Mouse (Mus musculus): ENCODE data around the gene Tmem62. TPM values are rescaled to one million over a fixed set of nuclear protein-coding genes. Genes with fewer than 3 reads are reported as not detected.

Gene Tmem62
- total RNA-seq (2023): 29.9 TPM

DNA sequence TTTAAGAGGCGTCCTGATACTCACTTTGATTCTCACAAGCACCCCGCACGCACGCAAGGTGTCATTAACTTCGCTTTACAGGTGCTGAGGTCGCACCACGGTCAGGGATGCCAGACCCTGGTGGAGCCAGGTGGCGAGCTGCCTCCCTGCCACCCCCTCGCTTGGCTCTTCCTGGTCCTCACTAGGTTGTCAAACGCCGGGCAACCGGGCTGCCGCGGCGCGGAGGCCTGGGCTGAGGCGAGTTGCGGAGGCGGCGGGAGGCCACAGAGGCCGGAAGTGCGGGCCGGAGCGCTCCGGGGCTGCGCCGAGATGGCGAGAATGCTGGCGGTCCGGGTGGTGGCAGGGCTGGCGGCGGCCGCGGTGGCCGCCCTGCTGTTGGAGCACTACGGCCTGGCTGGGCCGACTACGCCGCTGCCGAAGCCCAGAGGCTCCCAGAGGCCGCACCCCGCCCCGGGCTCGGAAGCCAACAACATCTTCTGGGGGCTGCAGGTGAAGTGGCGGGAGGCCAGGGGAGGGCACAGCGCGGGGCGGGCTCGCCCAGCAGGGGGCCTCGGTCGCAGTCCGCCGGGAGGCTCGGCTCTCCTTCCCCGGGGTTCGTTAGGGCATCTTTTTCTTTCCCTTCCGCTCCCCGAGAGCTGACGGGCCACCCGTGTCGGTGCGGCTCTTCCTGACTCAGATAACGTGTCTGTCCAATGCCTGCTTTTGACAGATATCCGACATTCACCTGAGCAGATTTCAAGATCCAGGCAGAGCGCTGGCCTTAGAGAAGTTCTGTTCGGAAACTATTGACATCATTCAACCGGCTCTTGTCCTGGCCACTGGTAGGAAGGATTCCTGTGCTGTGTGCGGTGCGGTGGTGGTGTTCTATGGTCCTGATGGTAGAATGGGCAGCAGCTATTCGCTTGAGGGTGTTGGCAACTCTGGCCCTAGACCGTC, at the start of gene Tmem62:
Tmem62 (plus strand) TSS at position 28 of the 936 bp plus-strand sequence.

DNA sequence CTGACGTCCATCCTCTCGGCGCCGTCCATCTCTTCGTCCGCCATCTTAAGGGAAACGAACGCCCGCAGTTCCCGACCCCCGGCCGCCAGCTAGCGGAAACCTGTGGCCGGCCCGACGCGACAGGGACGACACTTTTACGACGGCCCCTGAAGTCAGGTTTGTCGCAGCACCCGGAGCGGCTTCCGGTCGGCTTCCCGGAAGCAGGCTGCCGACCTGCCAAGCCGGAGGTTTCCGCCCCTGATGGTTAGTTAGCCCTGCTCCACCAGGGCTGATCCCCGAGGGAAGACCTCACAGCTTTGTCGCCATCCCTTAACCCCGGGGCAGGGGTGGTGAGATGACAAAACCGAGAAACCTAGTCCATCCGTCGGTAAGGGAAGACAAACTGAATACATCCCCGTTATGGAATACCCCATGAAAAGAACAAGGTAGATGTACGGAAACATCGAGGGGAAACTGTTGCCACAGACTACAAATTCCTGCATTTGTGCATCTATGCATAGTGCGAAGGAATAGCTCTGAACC, 6.2 kb upstream of the Tmem62 start, which contains the start of gene Ubr1:
Ubr1 (minus strand) TSS at position 157 of the 522 bp plus-strand sequence.

GRCm38 (mm10) chr2:121007925-121008663, 31.3 kb downstream of the Tmem62 start, which contains the start of gene Ccndbp1:
TSS of gene Ccndbp1 (plus strand) at chr2:121008403.

GRCm38 (mm10) chr2:121036733-121037341, 60.0 kb downstream of the Tmem62 start, which contains the start of gene Epb42:
TSS of gene Epb42 (minus strand) at chr2:121037072.

Other genes with a start within 250 kb of the Tmem62 start
- gene Cdan1, start 126.9 kb upstream of the Tmem62 start, total RNA-seq (2023): 28.8 TPM
- 10.1 TPM for gene Ttbk2, start 126.4 kb upstream of the Tmem62 start, total RNA-seq (2023)
- 75.4 TPM for gene Ubr1, start 6.3 kb upstream of the Tmem62 start, total RNA-seq (2023)
- 85.0 TPM for gene Ccndbp1, start 31.4 kb downstream of the Tmem62 start, total RNA-seq (2023)
- 2.8 TPM for gene Epb42, start 60.1 kb downstream of the Tmem62 start, total RNA-seq (2023)
- not detected for gene Tgm5, start 108.8 kb downstream of the Tmem62 start, total RNA-seq (2023)
- not detected for gene Tgm7, start 132.8 kb downstream of the Tmem62 start, total RNA-seq (2023)
- 13.9 TPM for gene Adal, start 163.4 kb downstream of the Tmem62 start, total RNA-seq (2023)
- 8.6 TPM for gene Lcmt2, start 163.6 kb downstream of the Tmem62 start, total RNA-seq (2023)
- 68.5 TPM for gene Tubgcp4, start 193.6 kb downstream of the Tmem62 start, total RNA-seq (2023)
- 24.7 TPM for gene Zscan29, start 194.1 kb downstream of the Tmem62 start, total RNA-seq (2023)

Data from CD4-positive naive resting alpha-beta T cell, adult 76 days (primary cell).